Mouse (Mus musculus) 3T3-L1 (cell line): ENCODE measurements at regions not wholly inside any gene's neighbourhood (a gene's known extent, or its start where the extent isn't known, plus 50 kb on each side); places are given as distances from the start of the nearest gene placed in this dataset.
A peak's percentile ranks its signal among the peaks of the same experiment; 100 is the strongest.

Source experiments
- DNase-seq: peaks from one replicate; pipeline ENCODE4 v3.0.0-alpha.2; 2015; ENCODE audit warnings: low read depth, low spot score

DNA sequence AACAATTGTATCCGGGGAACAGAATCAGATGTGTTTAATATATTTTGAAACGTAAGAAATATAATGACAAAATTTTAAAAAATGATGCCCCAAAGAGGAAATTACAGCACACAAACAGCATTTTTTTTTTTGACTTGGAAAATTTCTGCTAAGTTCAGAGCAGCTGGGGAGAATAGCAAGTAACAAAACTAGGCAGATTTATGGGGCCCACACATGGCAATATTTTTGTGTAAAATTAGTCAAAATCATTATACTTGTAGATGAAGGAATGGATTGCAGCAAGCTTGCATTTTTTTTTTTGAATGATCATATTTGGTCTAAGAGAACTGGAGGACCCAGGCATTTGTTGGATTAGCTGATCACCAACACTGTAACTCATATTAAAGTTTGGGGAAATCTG lies 189.4 kb downstream of the Map2k6 start:
- DNase-seq = no peak

DNA sequence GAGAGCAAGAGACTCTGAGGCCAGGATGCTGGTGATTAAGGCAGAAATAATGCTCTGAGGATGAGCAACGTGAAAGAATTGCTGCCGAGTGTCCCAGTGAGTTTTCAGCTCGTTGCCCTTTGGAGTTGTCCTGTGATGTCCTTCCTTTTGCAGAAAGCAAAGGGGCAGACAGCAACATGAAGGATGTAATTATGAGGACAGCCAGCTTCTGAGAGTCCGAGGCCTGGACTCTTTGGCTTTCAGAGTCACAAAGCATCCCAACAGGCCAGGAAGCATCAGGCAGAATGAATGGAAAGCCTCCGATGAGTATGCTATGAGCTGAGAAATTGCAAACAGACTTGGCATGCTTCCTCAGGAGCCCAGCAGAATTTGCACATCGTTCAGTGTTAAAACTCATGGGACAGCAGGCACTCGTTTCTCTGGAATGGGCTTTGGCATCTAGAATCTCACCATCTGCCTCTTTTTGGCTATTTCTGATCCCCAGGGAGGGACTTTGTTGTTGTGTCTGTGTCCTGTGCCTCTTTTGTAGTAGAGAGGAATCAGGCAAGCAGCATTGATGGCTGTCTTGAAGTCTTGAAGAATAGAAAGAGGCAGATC lies 196.4 kb downstream of the Map2k6 start:
- peak; percentile 60 for DNase-seq

DNA sequence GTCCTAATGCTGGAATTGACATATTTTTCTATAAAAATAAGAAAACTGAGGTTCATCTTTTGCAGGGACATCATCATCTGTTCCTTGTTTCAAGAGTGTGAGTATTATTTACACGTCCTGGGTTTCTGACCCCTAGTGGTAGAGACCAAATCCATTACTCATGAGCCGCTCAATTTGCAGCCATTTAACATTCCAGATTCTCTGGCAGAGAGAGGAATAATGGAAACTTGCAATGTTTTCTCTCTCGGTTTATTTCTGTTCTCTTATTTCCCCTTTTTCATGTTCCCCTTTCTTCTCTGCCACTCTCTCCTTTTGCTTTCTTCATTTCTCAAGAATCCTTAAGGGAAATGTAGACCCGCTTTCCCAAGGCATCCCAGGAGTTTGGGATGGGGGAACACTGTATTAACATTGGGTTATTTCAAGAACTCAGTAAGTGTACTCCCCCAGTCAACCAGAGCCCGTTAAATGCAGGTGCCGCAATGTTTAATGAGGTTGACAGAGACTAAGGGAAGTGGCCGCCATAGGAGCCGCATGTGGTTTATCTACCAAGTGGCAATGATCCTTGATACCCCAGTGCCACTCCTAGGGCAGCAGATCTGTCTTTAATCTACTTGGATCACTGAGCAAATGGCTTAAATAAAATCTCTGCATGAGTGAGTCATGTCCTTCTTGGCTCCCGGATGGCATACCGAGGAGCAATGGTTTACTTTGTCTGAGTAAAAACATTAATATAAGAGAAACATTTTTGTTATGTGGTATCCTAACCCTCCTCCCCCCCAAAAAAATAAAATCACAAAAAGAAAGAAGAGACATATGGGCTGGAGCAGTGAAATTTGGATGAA lies 206.3 kb downstream of the Map2k6 start:
- DNase-seq = peak; percentile 68

DNA sequence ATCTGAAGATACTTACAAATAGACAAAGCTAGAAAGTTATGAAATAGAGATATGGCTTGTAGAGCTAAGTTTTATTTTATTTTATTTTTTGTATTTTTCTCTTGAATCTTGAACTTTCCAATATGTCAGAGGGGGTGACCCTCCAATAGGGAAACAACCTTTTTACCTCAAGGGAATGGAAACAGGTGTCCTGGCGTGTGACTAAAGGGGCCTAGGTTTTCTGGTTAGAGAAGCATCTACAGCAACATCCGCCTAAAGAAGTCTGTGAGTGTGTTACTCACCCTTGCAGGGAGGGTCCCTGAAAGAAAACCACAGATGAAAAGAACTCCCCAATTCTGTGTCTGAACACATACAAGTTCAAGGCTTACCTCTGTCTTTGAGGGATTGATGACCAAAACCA lies 210.4 kb downstream of the Map2k6 start:
- DNase-seq = no peak

DNA sequence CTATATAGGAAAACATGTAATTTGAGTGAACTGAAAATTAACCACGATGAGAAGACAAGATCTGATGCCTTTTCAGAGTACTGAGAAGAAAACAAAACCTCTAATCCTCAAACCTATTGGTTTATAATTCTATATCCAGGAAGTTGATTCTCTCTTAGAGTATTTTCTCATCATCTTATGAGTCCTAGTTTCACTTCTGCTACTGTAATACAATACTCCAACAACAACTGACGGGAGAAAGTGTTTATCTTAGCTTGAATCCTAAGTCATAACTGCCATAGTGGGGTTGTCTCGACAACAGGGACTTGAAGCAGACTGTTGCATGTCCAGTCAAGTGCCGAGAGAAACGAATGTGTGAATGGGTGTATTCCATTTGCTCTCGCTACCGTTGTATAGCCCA lies 211.9 kb downstream of the Map2k6 start:
- no peak for DNase-seq

DNA sequence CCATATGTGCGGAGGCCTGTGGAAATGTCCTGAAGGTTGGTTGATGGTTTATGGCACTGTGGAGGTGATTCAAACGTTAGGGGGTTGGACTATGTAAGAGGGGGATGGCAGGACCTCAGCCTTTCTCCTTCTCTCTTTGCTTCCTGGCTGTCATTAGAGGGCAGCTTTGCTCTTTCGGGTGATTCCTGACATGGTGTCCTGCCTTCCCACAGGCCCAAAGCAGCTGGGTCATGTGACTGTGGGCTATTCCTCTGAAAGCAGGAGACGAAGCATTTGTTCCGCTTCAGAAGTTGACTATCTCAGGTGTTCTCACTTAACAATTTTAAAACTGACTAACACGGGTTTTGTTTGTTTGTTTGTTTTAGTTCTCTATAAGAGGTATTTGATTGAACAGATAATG lies 233.1 kb downstream of the Map2k6 start:
- no peak for DNase-seq

DNA sequence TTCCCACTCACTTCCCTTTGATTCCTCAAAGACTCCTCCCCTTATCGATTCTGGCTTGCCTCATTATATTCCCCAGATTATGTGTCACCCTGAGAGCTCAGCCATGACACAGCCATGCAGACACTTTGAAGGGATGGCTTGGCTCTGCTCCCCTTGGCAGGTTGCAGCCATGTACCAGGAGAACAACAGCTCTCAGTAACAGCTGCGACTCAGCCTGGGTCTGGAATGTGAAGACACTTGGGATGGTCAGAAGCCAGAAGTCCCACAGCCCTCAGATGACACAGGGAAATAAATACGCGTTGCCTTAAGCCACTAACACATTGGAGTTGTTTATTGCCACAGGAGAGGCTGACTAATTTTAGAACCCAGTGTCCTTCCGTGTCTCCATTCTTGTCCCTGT lies 234.4 kb downstream of the Map2k6 start:
- DNase-seq = peak; percentile 40

DNA sequence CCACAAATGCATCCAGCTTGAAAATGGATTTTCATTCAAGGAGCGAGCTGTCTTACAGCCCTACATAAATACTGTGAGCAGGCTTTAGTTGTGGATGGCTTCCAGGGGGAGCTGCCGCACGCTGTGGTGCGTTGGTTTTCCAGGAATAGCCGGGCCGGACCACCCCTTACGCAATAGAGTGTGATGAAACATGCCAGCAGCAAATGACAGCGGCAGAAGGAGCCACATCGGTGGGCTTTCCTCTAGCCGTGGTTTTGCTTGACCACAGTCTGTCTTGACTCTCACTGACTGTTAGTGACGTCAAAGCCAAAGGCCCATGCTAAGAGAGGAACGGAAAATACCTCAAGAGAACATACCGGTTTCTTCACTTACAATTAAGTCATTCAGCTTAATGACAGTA lies 243.6 kb downstream of the Map2k6 start:
- no peak for DNase-seq

DNA sequence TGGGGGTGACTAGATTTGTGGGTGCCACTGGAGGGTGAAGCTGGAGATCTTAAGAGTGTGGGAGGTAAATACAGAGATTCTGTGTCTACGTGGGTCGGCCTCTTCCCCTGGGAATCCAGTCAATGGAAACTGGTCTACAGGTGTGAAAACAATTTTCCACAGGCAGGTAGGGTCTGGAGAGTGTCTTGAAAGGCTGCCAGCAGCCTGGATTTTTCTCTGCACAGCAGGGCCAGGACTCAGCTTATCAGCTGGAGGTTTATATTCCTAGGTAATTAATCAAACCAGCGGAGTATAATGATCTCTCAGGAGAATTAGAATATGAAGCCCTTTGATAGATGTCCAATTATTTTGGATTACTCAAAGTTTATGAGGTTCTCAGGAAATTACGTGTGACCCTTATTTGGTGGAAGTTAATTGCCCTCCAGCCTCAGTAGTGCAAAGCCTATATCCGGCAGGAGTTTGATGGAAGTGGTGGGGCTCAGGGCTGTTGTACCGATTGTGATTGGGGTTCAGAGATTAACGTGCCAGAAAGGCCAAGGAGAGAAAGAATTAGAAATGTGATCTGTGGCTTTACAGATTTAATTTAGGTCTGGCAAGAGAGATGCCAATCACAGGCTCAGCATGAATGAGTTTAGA lies 250.8 kb downstream of the Map2k6 start:
- DNase-seq = no peak

DNA sequence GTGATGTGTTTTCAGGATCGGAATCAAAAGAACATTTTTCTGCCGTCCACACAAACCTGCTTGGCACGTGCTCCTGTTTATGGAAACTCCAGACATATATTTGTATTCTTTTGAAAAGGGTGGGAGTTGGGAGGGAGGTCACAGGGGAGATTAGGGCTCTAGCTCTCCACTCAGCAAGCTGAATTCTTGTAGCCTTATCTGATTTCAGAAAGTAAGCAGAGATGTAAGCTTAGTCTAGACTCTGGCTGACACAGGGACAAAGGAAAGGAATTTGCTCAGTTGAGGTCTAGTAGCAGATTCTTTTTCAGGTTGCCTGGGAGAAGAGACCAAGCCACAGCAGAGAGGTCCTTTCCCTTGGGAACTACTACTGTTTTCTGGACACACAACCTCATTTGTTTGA lies 253.1 kb downstream of the Map2k6 start:
- DNase-seq = no peak

DNA sequence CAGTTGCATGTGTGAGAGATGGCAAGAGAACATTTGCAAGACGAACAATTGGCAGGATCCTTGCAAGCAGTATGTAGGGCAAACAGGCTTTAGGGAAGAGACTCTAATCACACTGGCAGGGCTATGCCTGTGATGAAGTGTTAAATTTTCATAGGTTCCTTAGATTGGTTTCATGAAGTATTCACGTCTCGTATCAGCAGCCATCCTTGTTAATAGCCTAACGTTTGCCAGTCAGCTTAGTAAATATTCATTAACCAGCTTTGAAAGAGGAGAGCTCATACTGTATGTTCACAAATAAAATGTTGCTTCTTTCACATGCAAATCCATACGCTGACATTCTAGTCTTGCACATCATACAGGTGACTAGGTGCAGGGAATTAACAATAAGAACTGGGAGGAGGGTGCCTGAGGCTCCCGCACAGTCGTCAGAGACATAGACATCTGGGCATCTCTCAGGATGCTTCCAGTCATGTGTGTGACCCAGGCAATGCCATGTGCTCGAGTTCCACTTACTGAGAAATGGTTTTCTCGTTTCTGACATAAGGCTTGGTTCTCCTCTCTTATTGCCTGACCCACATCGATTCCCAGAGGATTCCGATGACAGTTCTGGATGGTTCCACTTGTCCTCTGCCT lies 257.7 kb downstream of the Map2k6 start:
- DNase-seq = no peak

DNA sequence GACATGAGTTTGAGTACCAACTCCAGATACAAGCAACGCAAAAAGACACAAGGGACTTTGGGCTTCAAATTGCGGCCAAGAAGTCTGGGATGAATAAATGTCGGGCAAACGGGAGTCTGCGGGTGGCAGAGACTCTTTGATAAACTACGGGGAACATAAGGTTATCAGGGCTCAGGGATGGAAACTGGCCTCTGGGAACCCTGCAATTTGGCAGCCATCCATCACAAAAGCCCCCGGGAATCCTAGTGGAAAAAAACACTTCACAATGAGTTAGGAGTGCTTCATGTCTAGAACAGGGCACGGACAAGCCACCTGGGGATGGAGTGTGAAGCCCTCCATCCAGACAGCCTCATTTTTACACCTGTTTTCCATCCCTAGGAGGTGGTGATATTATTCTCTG lies 258.9 kb downstream of the Map2k6 start:
- no peak for DNase-seq

DNA sequence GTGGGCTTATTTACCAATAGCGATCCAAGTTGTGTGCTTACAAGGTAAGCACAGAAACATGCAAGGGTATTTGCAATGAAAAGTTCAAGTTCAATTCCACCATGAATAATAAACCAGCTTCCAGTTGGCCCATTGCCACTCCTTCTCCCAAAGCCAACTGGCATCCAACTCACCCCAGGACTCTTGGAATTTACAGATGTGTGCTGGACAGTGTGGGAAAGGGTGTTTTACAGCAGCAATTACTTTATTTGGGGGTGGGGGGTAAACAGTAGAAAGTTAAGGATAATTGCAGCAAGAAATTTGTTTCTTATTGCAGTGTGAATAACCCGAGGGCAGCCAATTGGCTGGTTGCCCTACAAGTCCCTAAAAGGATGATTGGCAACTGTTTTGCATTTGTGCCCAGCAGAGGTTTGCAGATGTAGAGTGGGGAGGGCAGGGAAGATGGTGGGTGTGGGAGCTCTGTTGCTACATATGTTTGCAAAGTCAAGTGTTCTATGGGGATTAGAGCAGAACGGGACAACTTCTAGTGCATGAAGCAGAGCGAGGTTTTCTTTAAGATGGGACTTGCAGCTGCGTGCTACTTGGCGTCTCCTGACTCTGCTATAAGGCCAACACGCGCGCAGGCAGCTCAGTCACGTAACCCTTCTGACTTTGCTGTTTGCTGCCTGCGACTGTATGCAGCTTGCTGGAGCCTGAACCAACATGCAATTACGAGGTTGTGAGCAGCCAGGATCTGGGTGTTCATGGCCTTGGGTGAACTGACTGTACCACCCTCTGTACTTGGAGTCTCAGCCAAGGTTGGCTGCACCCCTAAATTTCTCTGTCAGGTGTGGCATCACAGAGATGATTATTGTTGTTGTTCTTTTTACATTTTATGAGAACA lies 271.9 kb downstream of the Map2k6 start:
- DNase-seq = peak; percentile 19

DNA sequence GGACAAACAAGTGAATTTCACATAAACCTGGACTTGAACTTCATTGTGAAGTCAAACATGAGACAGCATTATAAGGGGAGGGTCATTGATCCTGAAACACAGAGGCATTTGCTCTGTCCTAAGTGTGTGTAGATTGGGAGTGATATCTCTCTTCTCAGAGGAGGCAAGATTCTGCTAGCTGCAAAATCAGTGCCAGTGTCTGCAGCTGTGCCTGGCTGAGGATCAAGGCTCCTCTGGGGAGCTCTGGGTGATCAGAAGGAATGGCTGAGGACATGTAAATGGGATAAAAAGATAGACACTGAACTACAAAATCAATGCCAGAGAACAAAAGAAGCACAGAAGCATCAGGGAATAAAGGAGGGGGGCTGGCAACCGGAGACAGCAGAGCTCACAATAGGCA lies 274.0 kb downstream of the Map2k6 start:
- DNase-seq = no peak

DNA sequence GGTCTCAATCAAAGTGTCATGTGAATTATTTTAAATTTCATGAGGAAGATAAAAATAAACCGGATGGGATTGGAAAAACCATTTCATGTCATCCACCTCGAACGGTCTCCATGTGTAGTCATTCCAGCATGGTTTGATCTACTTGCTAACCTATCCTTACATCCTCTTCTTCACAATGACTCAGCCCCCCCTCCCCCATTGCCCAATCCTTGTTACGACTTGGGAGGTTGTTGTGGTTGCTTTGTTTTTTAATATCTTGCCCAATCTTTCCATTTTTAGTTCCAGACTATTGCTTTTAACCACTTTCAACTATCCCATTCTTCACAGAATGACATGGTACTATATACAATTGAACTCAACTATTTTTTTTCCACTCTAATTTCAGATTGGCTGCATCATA lies 275.0 kb upstream of the Kcnj16 start:
- DNase-seq = no peak

DNA sequence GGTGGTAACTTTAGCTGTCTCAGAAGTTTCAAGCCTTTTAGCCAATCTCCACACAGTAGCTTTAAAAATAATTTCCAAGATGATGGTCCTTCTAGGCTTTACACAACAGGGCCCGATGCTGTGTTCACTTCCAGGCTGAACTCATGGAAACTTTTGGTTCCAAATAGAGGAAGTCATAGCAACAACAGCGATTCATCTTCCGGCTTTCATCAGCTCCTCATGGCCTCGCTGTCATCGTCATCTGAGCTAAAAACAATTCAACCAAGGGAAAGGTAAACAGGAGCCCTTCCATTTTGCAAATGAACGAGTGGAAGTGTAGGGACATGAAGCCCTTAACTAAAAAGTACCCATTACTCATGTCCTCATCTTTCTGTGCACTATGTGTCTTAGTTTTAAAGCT lies 270.8 kb upstream of the Kcnj16 start:
- DNase-seq = peak; percentile 14

DNA sequence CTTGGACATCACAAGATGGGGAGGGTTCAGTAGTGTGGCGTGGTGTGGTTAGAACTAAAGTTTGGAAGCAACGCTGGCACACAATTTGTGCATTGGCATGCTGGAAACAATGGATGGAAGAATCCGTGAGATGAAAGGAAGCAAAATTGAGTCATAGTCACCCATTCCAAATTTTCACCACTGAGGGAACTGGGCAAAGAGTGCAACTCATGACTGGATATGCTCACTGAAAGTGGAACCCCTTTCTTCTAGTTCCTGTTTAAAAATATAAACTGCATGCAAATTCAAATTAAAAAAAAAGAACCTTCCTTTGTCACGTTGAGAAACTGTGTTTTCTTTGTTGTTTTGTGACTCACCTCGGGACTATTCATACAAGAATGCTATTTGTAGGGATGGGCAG lies 269.5 kb upstream of the Kcnj16 start:
- peak; percentile 61 for DNase-seq

DNA sequence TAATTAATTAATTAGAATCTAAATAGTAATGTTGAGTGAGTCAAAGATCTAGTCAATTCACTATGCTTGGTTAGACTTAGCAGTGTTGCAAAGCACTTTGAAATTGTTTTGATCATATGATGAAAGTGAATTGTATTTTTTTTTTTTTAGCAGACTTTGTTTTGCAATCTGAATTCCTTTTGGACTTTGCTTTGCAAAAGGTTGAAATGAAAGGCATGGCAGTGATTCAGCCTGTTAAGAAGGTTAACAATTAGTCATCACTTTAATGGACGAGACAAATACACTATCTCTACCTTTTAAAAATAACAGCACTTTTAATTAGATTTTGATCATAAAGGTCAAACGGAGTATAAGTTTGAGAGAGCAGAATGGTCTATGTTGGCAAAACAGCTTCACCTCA lies 266.9 kb upstream of the Kcnj16 start:
- DNase-seq = peak; percentile 51

DNA sequence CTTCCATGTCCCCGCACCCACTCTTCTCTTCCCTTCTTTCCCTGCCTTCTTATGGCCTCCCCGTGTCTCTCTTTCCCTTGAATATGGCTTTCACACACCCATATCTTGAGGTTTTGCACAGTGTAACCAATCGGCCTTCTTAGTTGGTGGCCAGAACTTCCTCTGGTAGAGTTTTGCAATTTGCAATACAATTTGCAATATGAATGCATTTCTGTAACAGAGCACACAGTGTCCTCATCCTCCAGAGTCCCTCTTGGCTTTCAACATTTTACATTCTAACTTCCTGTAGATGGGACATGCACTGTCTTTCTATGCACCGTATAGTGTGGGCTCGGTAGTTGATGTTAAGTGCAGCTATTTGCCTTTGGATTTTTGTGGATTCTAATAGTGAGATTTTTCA lies 265.7 kb upstream of the Kcnj16 start:
- no peak for DNase-seq

DNA sequence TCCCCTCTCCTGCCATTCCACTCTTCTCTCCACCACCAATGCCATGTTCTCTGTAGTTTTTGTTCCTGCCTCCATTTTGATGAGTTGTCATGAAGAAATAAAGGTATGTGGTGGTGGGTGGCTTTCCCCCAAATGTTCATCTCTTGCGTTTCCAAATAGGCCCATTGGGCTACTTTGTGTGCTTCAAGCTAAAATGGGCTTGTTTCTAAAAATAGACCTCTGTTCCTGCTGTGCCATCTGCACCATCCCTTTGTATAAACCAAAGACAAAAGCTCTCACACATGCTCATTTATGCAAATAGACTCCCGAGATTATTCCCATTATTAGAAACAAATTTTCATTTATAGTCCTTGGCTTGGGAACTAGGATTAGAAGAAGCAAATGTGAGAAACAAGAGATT lies 264.3 kb upstream of the Kcnj16 start:
- DNase-seq = no peak

DNA sequence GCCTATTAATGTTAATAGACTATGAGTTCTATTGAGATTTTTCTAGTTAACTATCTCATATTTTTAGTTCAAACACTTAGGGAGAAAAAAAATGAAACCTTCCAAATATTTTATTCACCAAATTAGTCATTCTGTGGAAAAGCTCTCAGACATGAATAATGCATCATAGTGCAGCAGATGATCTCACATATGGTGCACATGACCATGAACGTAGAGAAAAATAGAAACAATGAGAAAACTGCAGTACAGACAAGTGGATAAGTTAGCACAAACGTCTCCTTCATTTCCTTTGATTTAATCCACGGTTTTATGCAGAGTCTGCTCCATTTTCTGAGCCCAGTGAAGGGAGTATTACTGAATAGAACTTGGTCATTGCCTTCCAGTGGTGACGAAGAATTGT lies 260.5 kb upstream of the Kcnj16 start:
- no peak for DNase-seq

DNA sequence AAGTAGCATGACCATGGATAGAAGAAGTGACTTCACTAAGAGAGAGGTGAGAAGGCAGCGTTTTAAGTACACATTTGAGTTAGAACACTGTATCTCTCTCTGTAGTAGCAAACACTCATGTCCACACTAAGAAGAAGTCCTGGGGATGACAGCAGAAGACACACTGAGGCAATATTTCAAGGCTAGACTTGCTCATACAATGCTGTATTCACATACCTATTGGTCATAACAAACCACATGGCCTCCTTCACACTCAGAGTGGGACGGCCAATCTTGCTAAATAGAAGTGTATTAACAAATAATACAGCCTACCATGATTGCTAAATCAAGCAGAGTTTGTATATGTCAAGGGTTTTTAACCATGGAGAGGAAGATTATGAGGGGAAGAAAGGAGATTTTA lies 252.5 kb upstream of the Kcnj16 start:
- DNase-seq = no peak
